Mouse (Mus musculus) limb, embryonic 15.5 days (tissue): ENCODE data around the gene Gata2. TPM values are rescaled to one million over a fixed set of nuclear protein-coding genes. Genes with fewer than 3 reads are reported as not detected.
A peak's percentile ranks its signal among the peaks of the same experiment; 100 is the strongest.

Experiments
- ATAC-seq: fragments of 200-750 bp; cut with Nextera tagmentation; 2 replicates; pipeline ENCODE4 v1.8.0; 2017; ENCODE audit warnings: low read depth, moderate TSS enrichment; ENCODE audit not compliant: insufficient number of reproducible peaks, low FRiP score, low TSS enrichment
- H3K27ac ChIP-seq: fragments of 300-500 bp; sonication (generic); 2 replicates; pipeline ENCODE4 v1.5.1; 2015; ENCODE audit warnings: moderate library complexity, mild to moderate bottlenecking, inconsistent platforms
- H3K27me3 ChIP-seq: fragments of 300-500 bp; sonication (generic); 2 replicates; pipeline ENCODE4 v1.6.1; 2015; ENCODE audit warnings: inconsistent platforms
- H3K36me3 ChIP-seq: fragments of 300-500 bp; sonication (generic); 2 replicates; pipeline ENCODE4 v1.6.1; 2015; ENCODE audit warnings: inconsistent platforms
- H3K4me1 ChIP-seq: fragments of 300-500 bp; sonication (generic); 2 replicates; pipeline ENCODE4 v1.6.1; 2015; ENCODE audit warnings: inconsistent platforms
- H3K4me2 ChIP-seq: fragments of 300-500 bp; sonication (generic); 2 replicates; pipeline ENCODE4 v1.6.1; 2015; ENCODE audit warnings: mild to moderate bottlenecking, inconsistent platforms
- H3K4me3 ChIP-seq: fragments of 300-500 bp; sonication (generic); 2 replicates; pipeline ENCODE4 v1.5.1; 2015; ENCODE audit warnings: mild to moderate bottlenecking, inconsistent platforms
- H3K9ac ChIP-seq: fragments of 300-500 bp; sonication (generic); 2 replicates; pipeline ENCODE4 v1.6.1; 2015; ENCODE audit warnings: inconsistent platforms
- H3K9me3 ChIP-seq: fragments of 300-500 bp; sonication (generic); 2 replicates; pipeline ENCODE4 v1.6.1; 2016; ENCODE audit warnings: inconsistent platforms
- WGBS: fragments of 180-500 bp; shearing (Covaris S2); methylation state at CpG from one replicate; pipeline ENCODE4 v1.1.7; 2015; 5-methylcytosine and 5-hydroxymethylcytosine counted together
- polyA plus RNA-seq: library from polyadenylated mRNA; unstranded; fragments of >200 nt; fragmentation: Nextera tagmentation; extraction: Ambion mirVana; gene quantifications from 2 replicates; pipeline ENCODE4 v1.2.1, GENCODE M21; 2015

The Gata2 gene
- polyA plus RNA-seq, 1 experiment from 2014 or later, result 21.9 TPM

GRCm38 (mm10) chr6:88221968-88222367, 28.3 kb downstream of the Gata2 start, which contains the start of gene Dnajb8:
Dnajb8 (plus strand) TSS chr6:88222268.
- H3K9me3 ChIP-seq, result no peaks in the 10 kb centered on the region
- no peaks in the 10 kb centered on the region for H3K36me3 ChIP-seq
- no peak within 1 kb of the TSS for H3K27ac ChIP-seq
- no peak within 1 kb of the TSS for H3K9ac ChIP-seq
- WGBS, result 49% methylated on average over 10 of the region's 10 CpGs
- H3K4me3 ChIP-seq, result no peak within 1 kb of the TSS
- no peak within 1 kb of the TSS for H3K4me2 ChIP-seq
- H3K27me3 ChIP-seq, result no peaks in the 10 kb centered on the region
- no peak for ATAC-seq
- H3K4me1 ChIP-seq, result 0 out of 2 replicates have a peak, but pooled peaks cover 5% of the 10 kb centered on the region

- WGBS, result 25% methylated on average over 5 of the region's 5 CpGs
- no peak overlapping the region for H3K9ac ChIP-seq
- H3K4me2 ChIP-seq, result no peak overlapping the region
- H3K4me3 ChIP-seq, result no peak overlapping the region
- no peak overlapping the region for H3K27ac ChIP-seq
- no peaks in the 10 kb centered on the region for H3K36me3 ChIP-seq
- 0 out of 2 replicates have a peak, but pooled peaks cover 2% of the 10 kb centered on the region for H3K27me3 ChIP-seq
- no peak for ATAC-seq
- H3K9me3 ChIP-seq, result no peaks in the 10 kb centered on the region
- H3K4me1 ChIP-seq, result 0 out of 2 replicates have a peak, but pooled peaks cover 5% of the 10 kb centered on the region
Observed at GRCm38 (mm10) chr6:88226570-88226994, 32.9 kb downstream of the Gata2 start.

- Histone ChIP-seq H3K36me3 (no peaks in the 10 kb centered on the region), H3K27me3 (0 out of 2 replicates have a peak, but pooled peaks cover 2% of the 10 kb centered on the region), H3K4me2 (no peak overlapping the region), H3K9ac (no peak overlapping the region), H3K27ac (no peak overlapping the region), H3K4me1 (0 out of 2 replicates have a peak, but pooled peaks cover 5% of the 10 kb centered on the region), H3K9me3 (no peaks in the 10 kb centered on the region), H3K4me3 (no peak overlapping the region)
- 42% methylated on average over 7 of the region's 7 CpGs for whole genome bisulfite sequencing
- no peak for ATAC-seq
Observed at GRCm38 (mm10) chr6:88227537-88227936, 33.8 kb downstream of the Gata2 start.

DNA sequence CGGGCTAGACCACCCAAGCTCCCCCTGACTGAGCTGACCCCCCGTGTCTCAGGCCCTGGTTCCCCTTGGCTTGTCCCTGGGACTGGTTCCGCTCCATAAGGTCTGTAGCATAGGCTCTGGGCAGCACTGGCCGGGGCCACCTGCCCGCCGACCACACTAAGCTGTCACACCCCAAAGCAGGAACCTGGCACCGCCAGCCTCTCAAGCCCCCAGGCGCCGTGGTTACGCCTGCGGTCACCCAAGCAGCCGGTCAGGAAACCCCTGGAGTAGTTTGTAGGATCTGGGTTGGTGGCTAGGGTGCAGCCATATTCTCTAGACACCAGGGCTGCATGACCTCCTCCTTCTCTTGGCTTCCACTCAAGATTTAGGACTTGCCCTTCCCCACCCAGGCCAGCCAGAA, 35.5 kb downstream of the Gata2 start:
- Histone ChIP-seq H3K4me2 (no peak overlapping the region), H3K36me3 (no peaks in the 10 kb centered on the region), H3K9me3 (no peaks in the 10 kb centered on the region), H3K27ac (no peak overlapping the region), H3K4me1 (0 out of 2 replicates have a peak, but pooled peaks cover 5% of the 10 kb centered on the region), H3K4me3 (no peak overlapping the region), H3K27me3 (0 out of 2 replicates have a peak, but pooled peaks cover 5% of the 10 kb centered on the region), H3K9ac (no peak overlapping the region)
- no peak for ATAC-seq
- 84% methylated on average over 12 of the region's 12 CpGs for WGBS

GRCm38 (mm10) chr6:88231821-88232220, 38.1 kb downstream of the Gata2 start:
- WGBS, result 72% methylated on average over 7 of the region's 7 CpGs
- H3K27me3 ChIP-seq, result peaks cover 28% of the 10 kb centered on the region
- no peak overlapping the region for H3K4me2 ChIP-seq
- peaks cover 7% of the 10 kb centered on the region for H3K4me1 ChIP-seq
- no peak overlapping the region for H3K4me3 ChIP-seq
- H3K27ac ChIP-seq, result no peak overlapping the region
- no peaks in the 10 kb centered on the region for H3K36me3 ChIP-seq
- no peak for ATAC-seq
- H3K9me3 ChIP-seq, result no peaks in the 10 kb centered on the region
- H3K9ac ChIP-seq, result no peak overlapping the region

DNA sequence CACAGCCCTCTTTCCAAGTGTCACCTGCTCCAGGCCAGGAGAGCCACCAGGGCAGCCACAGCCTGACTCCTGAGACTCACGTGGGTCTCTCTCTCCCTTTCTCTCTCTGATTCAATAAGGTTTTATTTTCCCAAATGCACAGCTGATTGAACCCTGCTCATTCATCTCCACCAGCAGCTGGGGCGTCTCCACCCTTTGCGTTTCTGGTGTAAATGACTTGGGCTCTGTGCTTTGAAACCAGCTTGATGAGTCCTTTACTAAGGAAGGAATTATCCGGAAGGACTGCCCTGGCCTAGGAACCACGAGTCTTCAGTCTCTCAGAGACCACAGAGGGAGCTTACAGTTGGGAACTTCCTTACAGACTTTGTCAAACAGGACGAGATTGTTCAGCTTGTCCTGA, 38.5 kb downstream of the Gata2 start:
- H3K4me2 ChIP-seq, result no peak overlapping the region
- no peak overlapping the region for H3K27ac ChIP-seq
- ATAC-seq, result no peak
- H3K4me1 ChIP-seq, result peaks cover 7% of the 10 kb centered on the region
- H3K9ac ChIP-seq, result no peak overlapping the region
- H3K27me3 ChIP-seq, result peaks cover 32% of the 10 kb centered on the region
- H3K4me3 ChIP-seq, result no peak overlapping the region
- H3K36me3 ChIP-seq, result no peaks in the 10 kb centered on the region
- no peaks in the 10 kb centered on the region for H3K9me3 ChIP-seq
- WGBS, result 62% methylated on average over 6 of the region's 6 CpGs

DNA sequence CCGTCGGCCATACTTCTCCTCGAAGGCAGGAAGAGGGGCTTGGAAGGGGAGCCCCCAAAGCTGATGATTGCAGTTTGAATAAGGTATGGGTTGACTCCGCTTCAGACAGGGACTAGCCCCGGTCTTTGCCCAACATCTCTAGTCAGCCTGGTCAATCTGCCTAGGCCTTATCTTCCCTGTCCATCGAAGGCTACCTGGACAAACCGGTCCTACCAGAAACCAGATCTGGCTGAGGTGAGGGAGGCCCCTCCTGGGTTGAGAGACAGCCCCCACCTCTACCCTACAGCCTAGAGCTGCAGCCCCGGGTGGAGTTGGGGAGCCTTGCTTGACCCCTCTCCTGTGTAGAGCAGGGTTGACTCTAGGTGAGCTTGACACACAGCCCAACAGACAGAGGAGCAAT, 40.3 kb downstream of the Gata2 start:
- H3K4me1 ChIP-seq, result peaks cover 7% of the 10 kb centered on the region
- no peak overlapping the region for H3K4me3 ChIP-seq
- no peak for ATAC-seq
- H3K27ac ChIP-seq, result no peak overlapping the region
- no peaks in the 10 kb centered on the region for H3K36me3 ChIP-seq
- no peaks in the 10 kb centered on the region for H3K9me3 ChIP-seq
- WGBS, result 64% methylated on average over 8 of the region's 8 CpGs
- peaks cover 32% of the 10 kb centered on the region for H3K27me3 ChIP-seq
- H3K9ac ChIP-seq, result no peak overlapping the region
- H3K4me2 ChIP-seq, result no peak overlapping the region

DNA sequence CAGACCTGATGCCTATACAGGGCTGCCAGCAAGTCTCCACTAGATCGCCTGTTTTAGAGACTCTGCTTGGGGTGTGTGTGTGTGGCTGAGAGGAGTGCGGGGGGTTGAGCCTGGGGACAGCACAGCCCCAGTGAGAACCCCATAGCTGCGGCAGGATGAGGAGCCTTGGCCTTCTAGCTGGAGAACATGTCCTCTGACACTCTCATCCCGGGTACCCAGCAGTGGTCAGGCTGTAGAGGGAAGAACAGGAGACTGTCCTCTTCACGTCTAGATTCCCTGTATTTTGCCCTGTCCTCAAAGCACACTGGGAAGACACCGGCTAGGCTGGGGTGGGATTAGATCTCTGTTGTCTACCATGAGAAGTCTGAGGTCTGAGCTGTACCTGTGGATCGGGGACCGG, 41.8 kb downstream of the Gata2 start:
- no peak for ATAC-seq
- H3K36me3 ChIP-seq, result no peaks in the 10 kb centered on the region
- peaks cover 32% of the 10 kb centered on the region for H3K27me3 ChIP-seq
- no peak overlapping the region for H3K27ac ChIP-seq
- no peak overlapping the region for H3K9ac ChIP-seq
- H3K4me3 ChIP-seq, result no peak overlapping the region
- no peak overlapping the region for H3K4me2 ChIP-seq
- H3K9me3 ChIP-seq, result no peaks in the 10 kb centered on the region
- peaks cover 7% of the 10 kb centered on the region for H3K4me1 ChIP-seq
- 33% methylated on average over 8 of the region's 8 CpGs for WGBS

DNA sequence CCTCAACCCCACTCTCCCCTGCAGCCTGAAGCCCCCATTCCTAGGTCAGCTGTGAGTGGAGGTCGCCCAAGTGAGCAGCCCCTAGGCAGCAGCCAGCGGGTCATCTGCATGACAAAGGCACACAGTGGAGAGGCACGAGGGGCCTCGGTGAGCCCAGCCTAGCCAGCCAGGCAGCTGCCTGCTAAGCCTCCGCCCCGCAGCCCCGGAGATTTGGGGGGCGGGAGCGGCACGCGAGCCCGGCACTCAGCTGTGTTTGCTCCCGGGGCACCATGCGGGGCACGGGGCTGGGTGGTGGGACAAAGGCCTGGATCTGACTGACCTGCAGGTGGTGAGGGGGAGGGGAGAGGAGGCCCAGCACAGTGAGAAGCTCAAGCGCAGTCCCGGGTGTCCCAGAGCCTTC, 42.3 kb downstream of the Gata2 start:
- Histone ChIP-seq H3K9ac (no peak overlapping the region), H3K27ac (no peak overlapping the region), H3K4me2 (0 out of 2 replicates have a peak overlapping the region, but pooled peaks have one; percentile 13), H3K4me1 (peaks cover 7% of the 10 kb centered on the region), H3K36me3 (no peaks in the 10 kb centered on the region), H3K27me3 (peaks cover 32% of the 10 kb centered on the region), H3K4me3 (no peak overlapping the region), H3K9me3 (no peaks in the 10 kb centered on the region)
- no peak for ATAC-seq
- 5% methylated on average over 17 of the region's 17 CpGs for WGBS

GRCm38 (mm10) chr6:88236513-88236912, 42.8 kb downstream of the Gata2 start:
- no peak for ATAC-seq
- H3K4me3 ChIP-seq, result no peak overlapping the region

GRCm38 (mm10) chr6:88242604-88243003, 48.9 kb downstream of the Gata2 start:
- ATAC-seq, result no peak
- no peak overlapping the region for H3K9ac ChIP-seq
- 0 out of 2 replicates have a peak overlapping the region, but pooled peaks have one; percentile 7 for H3K4me3 ChIP-seq
- 4% methylated on average over 15 of the region's 15 CpGs for WGBS
- H3K27ac ChIP-seq, result no peak overlapping the region
- no peaks in the 10 kb centered on the region for H3K36me3 ChIP-seq
- H3K9me3 ChIP-seq, result no peaks in the 10 kb centered on the region
- peaks cover 7% of the 10 kb centered on the region; the same call in 1 of the 2 replicates for H3K4me1 ChIP-seq
- no peaks in the 10 kb centered on the region; the same call in 1 of the 2 replicates for H3K27me3 ChIP-seq
- no peak overlapping the region for H3K4me2 ChIP-seq

More at GRCm38 (mm10) chr6:88236513-88236912, 42.8 kb downstream of the Gata2 start:
- H3K27ac ChIP-seq, result no peak overlapping the region
- H3K4me1 ChIP-seq, result peaks cover 7% of the 10 kb centered on the region
- H3K27me3 ChIP-seq, result peaks cover 32% of the 10 kb centered on the region
- no peaks in the 10 kb centered on the region for H3K9me3 ChIP-seq
- WGBS, result 21% methylated on average over 7 of the region's 7 CpGs
- no peak overlapping the region for H3K9ac ChIP-seq
- no peaks in the 10 kb centered on the region for H3K36me3 ChIP-seq
- H3K4me2 ChIP-seq, result no peak overlapping the region

DNA sequence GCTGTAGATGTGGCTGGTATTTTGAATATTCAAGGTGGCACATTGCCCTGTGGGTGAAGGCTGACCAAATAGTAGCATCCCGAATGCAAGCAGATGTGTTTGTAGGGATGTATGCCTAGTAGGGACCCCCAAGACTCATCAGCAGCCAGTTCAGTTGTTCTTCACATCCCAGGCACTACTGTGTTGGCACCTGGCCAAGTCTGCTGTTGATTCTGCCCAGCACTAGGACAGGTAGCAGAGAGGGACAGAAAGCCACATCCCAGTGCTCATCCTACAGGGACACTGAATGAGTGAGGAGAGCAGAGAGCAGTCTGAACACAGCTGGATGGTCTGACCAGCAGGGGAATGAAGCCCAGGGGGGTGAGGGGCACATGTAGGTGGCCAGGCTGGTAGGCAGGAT, 55.5 kb downstream of the Gata2 start:
- H3K4me2 ChIP-seq, result no peak overlapping the region

More for the DNA sequence above, 55.5 kb downstream of the Gata2 start:
- Histone ChIP-seq H3K27me3 (no peaks in the 10 kb centered on the region), H3K27ac (no peak overlapping the region), H3K9me3 (no peaks in the 10 kb centered on the region), H3K9ac (no peak overlapping the region), H3K4me3 (no peak overlapping the region), H3K4me1 (0 out of 2 replicates have a peak, but pooled peaks cover 2% of the 10 kb centered on the region), H3K36me3 (no peaks in the 10 kb centered on the region)
- WGBS, result 90% methylated on average over 1 of the region's 1 CpGs
- ATAC-seq, result no peak
